Mouse (Mus musculus): Measurements from ENCODE around the gene Angptl1.

Angptl1 gene

GRCm38 (mm10) chr1:156870616-156871015 lies 32.3 kb downstream of the Angptl1 start:
- DNase-seq (ENCODE audit: low spot score in 2 of 2) = no peak

DNA sequence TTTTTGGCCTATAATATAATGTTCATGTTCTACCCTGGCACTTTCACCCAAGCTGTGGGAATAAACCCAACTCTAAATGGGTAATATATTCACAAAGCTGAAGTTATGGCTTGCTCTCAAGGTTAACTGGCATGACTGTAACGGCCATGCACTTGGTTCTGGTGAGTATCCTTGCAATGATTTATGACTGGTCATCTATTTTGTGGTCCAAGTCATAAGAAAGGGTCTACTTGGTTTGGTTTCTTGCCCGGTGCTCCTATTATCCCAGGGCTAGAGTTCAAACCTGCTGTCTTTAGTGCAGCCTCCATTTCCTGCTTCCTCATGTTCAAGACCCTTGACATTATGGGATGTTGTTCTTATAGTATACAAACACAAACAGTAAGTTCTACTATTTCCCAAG lies 46.4 kb downstream of the Angptl1 start:
- DNase-seq (ENCODE audit: low spot score in 2 of 2) = no peak

DNA sequence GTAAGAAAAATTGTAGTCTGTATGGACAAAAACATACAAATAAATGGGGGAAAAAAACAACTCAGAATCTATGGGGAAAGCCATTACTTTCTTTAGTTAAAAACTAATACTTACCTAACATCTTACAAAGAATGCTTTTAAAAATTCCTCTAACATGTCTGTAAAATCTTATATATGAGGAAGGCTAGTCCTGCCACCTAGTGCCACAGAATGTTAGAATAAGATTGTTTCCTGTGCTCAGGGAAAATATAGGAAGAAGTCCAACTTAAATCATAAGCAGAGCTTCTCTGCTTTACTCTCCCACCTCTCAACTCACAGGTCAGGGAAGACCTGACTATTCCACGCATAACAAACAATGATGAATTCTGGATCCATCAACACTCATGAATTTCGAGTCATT lies 47.5 kb downstream of the Angptl1 start:
- DNase-seq (ENCODE audit: low spot score in 2 of 2) = no peak

DNA sequence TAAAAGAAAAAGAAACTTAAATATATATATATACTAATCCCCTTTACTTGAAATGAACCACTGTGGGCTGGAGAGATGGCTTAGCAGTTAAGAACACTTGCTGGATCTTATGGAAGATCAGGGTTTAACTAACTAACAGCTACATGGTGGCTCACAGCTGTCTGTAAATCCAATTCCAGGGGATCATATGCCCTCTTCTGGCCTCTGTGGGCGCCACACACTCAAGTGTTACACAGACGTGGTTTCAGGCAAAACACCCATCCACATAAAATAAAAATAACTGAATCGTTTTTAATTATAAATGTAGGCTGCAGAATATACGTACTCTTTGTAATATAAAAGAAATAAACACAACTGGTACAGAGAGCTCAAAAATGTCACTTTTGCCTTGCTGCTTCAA lies 50.5 kb downstream of the Angptl1 start:
- no peak for DNase-seq (ENCODE audit: low spot score in 2 of 2)

GRCm38 (mm10) chr1:156891561-156891960 lies 53.2 kb downstream of the Angptl1 start:
- no peak for DNase-seq (ENCODE audit: low spot score in 2 of 2)

GRCm38 (mm10) chr1:156901689-156902088 lies 63.3 kb downstream of the Angptl1 start:
- no peak for DNase-seq (ENCODE audit: low spot score in 2 of 2)

GRCm38 (mm10) chr1:156903899-156904298 lies 65.5 kb downstream of the Angptl1 start:
- DNase-seq (ENCODE audit: low spot score in 2 of 2) = no peak

- DNase-seq (ENCODE audit: low spot score in 2 of 2) = no peak
Measured at GRCm38 (mm10) chr1:156905660-156906059, 67.3 kb downstream of the Angptl1 start.

DNA sequence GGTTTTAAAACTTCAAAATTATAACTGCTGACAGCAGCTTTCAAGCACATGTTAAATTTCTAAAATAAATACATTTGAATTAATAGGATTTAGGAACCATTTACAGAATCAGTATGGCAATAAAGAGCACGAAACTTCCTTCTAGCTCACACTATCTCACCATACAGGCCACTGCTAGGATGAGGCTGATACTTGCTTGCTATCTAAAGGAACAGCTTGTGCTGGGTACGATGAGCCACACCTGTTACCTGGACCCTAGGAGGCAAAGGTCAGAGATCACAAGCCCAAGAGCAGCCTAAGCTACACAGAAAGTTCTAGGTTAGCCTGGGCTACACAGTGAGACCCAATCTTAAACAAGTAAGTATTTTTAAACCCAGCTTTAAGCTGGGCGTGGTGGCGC lies 70.9 kb downstream of the Angptl1 start:
- DNase-seq (ENCODE audit: low spot score in 2 of 2) = no peak

GRCm38 (mm10) chr1:156909866-156910265 lies 71.5 kb downstream of the Angptl1 start:
- DNase-seq (ENCODE audit: low spot score in 2 of 2) = no peak

All from urinary bladder, postnatal 36 days (tissue).